Mouse (Mus musculus) embryonic facial prominence, embryonic 15.5 days (tissue): ENCODE data around the gene Mrpl14. TPM values are rescaled to one million over a fixed set of nuclear protein-coding genes. Genes with fewer than 3 reads are reported as not detected.
A peak's percentile ranks its signal among the peaks of the same experiment; 100 is the strongest.

Source experiments
- ATAC-seq: fragments of 200-750 bp; cut with Nextera tagmentation; 2 replicates; pipeline ENCODE4 v1.8.0; 2017; ENCODE audit warnings: low read depth, moderate TSS enrichment; ENCODE audit not compliant: insufficient number of reproducible peaks, low FRiP score, low TSS enrichment
- H3K27ac ChIP-seq: fragments of 300-500 bp; sonication (generic); replicated peaks from 2 replicates; pipeline ENCODE4 v1.5.1; 2015; ENCODE audit warnings: mild to moderate bottlenecking, inconsistent platforms
- H3K27me3 ChIP-seq: fragments of 300-500 bp; sonication (generic); 2 replicates; pipeline ENCODE4 v1.6.1; 2015; ENCODE audit warnings: inconsistent platforms
- H3K36me3 ChIP-seq: fragments of 300-500 bp; sonication (generic); 2 replicates; pipeline ENCODE4 v1.6.1; 2015; ENCODE audit warnings: mild to moderate bottlenecking, inconsistent platforms
- H3K4me1 ChIP-seq: fragments of 300-500 bp; sonication (generic); 2 replicates; pipeline ENCODE4 v1.6.1; 2015; ENCODE audit warnings: inconsistent platforms
- H3K4me2 ChIP-seq: fragments of 300-500 bp; sonication (generic); replicated peaks from 2 replicates; pipeline ENCODE4 v1.6.1; 2015; ENCODE audit warnings: mild to moderate bottlenecking, inconsistent platforms
- H3K4me3 ChIP-seq: fragments of 300-500 bp; sonication (generic); replicated peaks from 2 replicates; pipeline ENCODE4 v1.5.1; 2015; ENCODE audit warnings: mild to moderate bottlenecking, inconsistent platforms
- H3K9ac ChIP-seq: fragments of 300-500 bp; sonication (generic); 2 replicates; pipeline ENCODE4 v1.6.1; 2015; ENCODE audit warnings: inconsistent platforms
- H3K9me3 ChIP-seq: fragments of 300-500 bp; sonication (generic); replicated peaks from 2 replicates; pipeline ENCODE4 v1.6.1; 2016; ENCODE audit warnings: inconsistent platforms
- WGBS: fragments of 180-500 bp; shearing (Covaris S2); methylation state at CpG from one replicate; pipeline ENCODE4 v1.1.7; 2015; 5-methylcytosine and 5-hydroxymethylcytosine counted together
- polyA plus RNA-seq: library from polyadenylated mRNA; unstranded; fragments of >200 nt; fragmentation: Nextera tagmentation; extraction: Ambion mirVana; gene quantifications from 2 replicates; pipeline ENCODE4 v1.2.1, GENCODE M21; 2015

Mrpl14 gene
- polyA plus RNA-seq, 1 experiment from 2014 or later = 165 TPM

DNA sequence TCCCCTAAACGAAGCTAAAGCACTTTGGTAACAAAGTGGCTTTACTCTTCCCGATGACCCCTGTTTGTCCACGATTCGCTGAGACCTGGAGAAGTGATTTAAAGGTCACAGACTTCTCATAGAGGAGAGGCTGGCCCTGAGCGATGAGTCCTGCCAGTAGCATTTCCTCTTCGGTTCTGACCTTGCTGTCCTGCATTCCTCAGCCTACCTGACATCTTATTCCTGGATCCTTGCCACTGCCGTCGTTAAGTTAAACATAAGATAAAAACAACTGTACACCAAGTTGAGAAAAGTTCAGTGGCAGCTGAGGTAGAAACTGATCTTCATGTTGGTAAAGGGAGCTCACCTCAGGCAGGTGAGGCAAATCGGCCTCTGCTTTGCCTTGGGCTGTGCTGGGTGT lies 3.0 kb downstream of the Mrpl14 start:
- no peak for ATAC-seq
- Histone ChIP-seq H3K36me3 (no peaks in the 10 kb centered on the region), H3K9me3 (no peaks in the 10 kb centered on the region), H3K4me3 (no peak overlapping the region), H3K27ac (no peak overlapping the region), H3K4me2 (no peak overlapping the region), H3K9ac (no peak overlapping the region), H3K27me3 (no peaks in the 10 kb centered on the region), H3K4me1 (peaks cover 28% of the 10 kb centered on the region)
- WGBS = 83% methylated on average over 9 of the region's 9 CpGs

- H3K4me1 ChIP-seq = peaks cover 18% of the 10 kb centered on the region
- 81% methylated on average over 4 of the region's 4 CpGs for WGBS
- H3K36me3 ChIP-seq = no peaks in the 10 kb centered on the region
- no peak overlapping the region for H3K4me2 ChIP-seq
- H3K27me3 ChIP-seq = no peaks in the 10 kb centered on the region
- H3K4me3 ChIP-seq = no peak overlapping the region
- no peaks in the 10 kb centered on the region for H3K9me3 ChIP-seq
- no peak overlapping the region for H3K9ac ChIP-seq
- H3K27ac ChIP-seq = no peak overlapping the region
- ATAC-seq = no peak
These were observed 3.9 kb downstream of the Mrpl14 start for GRCm38 (mm10) chr17:45690044-45690443.

- no peak overlapping the region for H3K9ac ChIP-seq
- H3K4me2 ChIP-seq = no peak overlapping the region
- ATAC-seq = no peak
- H3K27ac ChIP-seq = no peak overlapping the region
- peaks cover 7% of the 10 kb centered on the region; the same call in 1 of the 2 replicates for H3K36me3 ChIP-seq
- no peaks in the 10 kb centered on the region for H3K9me3 ChIP-seq
- H3K4me3 ChIP-seq = no peak overlapping the region
- WGBS = 72% methylated on average over 5 of the region's 5 CpGs
- H3K4me1 ChIP-seq = peaks cover 11% of the 10 kb centered on the region
- H3K27me3 ChIP-seq = no peaks in the 10 kb centered on the region
These were observed 6.0 kb downstream of the Mrpl14 start for GRCm38 (mm10) chr17:45692159-45692558.

DNA sequence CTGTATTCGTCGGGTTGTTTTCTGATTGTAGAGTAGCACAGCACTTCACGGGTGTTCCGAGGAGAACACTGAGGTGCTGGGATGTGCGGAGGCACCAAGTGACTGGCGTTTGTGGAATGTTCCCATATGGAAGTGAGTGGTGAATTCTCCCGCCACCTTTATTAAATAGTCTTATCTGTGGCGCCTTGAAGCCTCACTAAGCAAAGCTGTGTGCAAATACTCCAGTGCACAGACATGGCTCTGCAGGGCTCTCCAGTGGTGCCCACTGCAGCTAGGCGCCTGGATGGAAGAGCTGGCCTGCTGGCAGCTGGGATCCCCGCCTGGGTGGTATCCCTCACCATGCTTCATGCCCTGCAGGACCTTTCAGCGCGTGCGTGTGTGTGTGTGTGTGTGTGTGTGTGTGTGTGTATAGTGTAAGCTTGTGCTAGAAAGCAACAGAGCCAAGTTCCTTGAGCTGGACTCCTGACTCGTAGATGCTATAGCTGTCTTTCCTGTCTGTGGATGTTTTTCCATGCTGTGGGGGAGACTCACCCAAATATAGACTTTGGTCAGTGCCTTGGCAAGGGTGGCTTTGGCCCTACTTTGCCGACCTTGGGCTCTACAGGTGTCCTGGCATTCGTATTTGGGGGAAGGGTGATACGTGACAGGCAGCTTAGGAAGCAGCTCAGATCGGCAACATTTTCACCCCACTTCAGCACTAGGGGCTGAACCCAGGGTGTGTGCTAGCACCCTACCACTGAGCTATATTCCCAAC lies 7.9 kb downstream of the Mrpl14 start:
- Histone ChIP-seq H3K9ac (no peak overlapping the region), H3K4me3 (no peak overlapping the region), H3K27ac (no peak overlapping the region), H3K36me3 (peaks cover 17% of the 10 kb centered on the region; the same call in 1 of the 2 replicates), H3K27me3 (no peaks in the 10 kb centered on the region), H3K9me3 (no peaks in the 10 kb centered on the region), H3K4me2 (no peak overlapping the region), H3K4me1 (peaks cover 7% of the 10 kb centered on the region; the same call in 1 of the 2 replicates)
- WGBS = 79% methylated on average over 18 of the region's 18 CpGs
- no peak for ATAC-seq

DNA sequence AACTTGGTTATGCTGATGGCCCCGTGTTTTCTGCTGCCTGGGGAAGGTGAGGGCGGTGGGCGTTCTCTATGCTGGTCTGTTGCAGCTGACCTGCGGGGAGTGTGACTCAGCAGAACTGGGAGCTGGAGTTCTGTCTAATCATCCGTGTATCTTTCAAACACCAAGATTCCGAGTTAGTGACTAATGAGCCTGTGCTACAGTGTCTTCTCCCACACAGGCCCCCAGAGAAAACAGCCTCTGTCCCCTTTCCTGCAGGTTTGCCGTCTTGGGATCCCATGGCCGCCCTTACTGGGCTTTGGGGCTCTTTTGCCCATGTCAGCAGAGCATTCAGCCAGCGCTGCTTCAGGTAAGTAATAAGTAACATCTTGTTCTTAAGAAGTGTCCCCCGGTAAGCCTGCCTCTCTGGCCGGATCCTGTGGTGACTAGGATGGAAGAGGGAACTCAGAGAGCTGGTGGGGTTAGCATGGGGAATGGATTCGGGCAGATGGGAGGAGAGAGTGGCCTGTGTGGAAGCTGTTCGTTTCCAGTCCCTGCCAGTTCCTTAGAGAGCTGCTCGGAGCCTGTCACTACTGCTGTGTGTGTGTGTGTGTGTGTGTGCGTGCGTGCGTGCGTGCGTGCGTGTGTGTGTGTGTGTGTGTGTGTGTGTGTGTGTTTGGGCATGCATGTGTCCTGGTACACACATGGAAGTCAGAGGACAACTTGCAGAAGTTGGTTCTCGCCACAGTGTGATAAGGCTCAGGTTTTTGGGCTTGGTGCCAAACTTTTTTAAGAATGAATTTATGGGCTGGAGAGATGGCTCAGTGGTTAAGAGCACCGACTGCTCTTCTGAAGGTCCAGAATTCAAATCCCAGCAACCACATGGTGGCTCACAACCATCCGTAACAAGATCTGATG lies 9.4 kb downstream of the Mrpl14 start:
- no peaks in the 10 kb centered on the region for H3K9me3 ChIP-seq
- H3K4me3 ChIP-seq = no peak overlapping the region
- H3K36me3 ChIP-seq = peaks cover 20% of the 10 kb centered on the region; the same call in 1 of the 2 replicates
- 74% methylated on average over 23 of the region's 23 CpGs for WGBS
- H3K9ac ChIP-seq = no peak overlapping the region
- no peak overlapping the region for H3K27ac ChIP-seq
- no peaks in the 10 kb centered on the region for H3K27me3 ChIP-seq
- H3K4me1 ChIP-seq = peaks cover 7% of the 10 kb centered on the region; the same call in 1 of the 2 replicates
- H3K4me2 ChIP-seq = no peak overlapping the region
- no peak for ATAC-seq

- peak overlapping the region; percentile 49; the same call in 1 of the 2 replicates for H3K27ac ChIP-seq
These were observed 10.9 kb downstream of the Mrpl14 start for GRCm38 (mm10) chr17:45696981-45697380.

GRCm38 (mm10) chr17:45698368-45698767 lies 12.2 kb downstream of the Mrpl14 start:
- H3K9ac ChIP-seq = no peak overlapping the region
- no peak overlapping the region for H3K27ac ChIP-seq
- no peak overlapping the region for H3K4me2 ChIP-seq
- H3K4me3 ChIP-seq = no peak overlapping the region
- H3K36me3 ChIP-seq = peaks cover 20% of the 10 kb centered on the region; the same call in 1 of the 2 replicates
- peaks cover 15% of the 10 kb centered on the region for H3K4me1 ChIP-seq
- ATAC-seq = no peak
- no peaks in the 10 kb centered on the region for H3K27me3 ChIP-seq
- H3K9me3 ChIP-seq = no peaks in the 10 kb centered on the region
- WGBS = 77% methylated on average over 6 of the region's 6 CpGs

More at GRCm38 (mm10) chr17:45696981-45697380, 10.9 kb downstream of the Mrpl14 start:
- no peak overlapping the region for H3K4me2 ChIP-seq
- ATAC-seq = no peak
- no peak overlapping the region for H3K4me3 ChIP-seq
- H3K9ac ChIP-seq = no peak overlapping the region
- peaks cover 11% of the 10 kb centered on the region; the same call in 1 of the 2 replicates for H3K4me1 ChIP-seq
- no peaks in the 10 kb centered on the region for H3K27me3 ChIP-seq
- no peaks in the 10 kb centered on the region for H3K9me3 ChIP-seq
- 77% methylated on average over 9 of the region's 9 CpGs for WGBS
- peaks cover 20% of the 10 kb centered on the region; the same call in 1 of the 2 replicates for H3K36me3 ChIP-seq

DNA sequence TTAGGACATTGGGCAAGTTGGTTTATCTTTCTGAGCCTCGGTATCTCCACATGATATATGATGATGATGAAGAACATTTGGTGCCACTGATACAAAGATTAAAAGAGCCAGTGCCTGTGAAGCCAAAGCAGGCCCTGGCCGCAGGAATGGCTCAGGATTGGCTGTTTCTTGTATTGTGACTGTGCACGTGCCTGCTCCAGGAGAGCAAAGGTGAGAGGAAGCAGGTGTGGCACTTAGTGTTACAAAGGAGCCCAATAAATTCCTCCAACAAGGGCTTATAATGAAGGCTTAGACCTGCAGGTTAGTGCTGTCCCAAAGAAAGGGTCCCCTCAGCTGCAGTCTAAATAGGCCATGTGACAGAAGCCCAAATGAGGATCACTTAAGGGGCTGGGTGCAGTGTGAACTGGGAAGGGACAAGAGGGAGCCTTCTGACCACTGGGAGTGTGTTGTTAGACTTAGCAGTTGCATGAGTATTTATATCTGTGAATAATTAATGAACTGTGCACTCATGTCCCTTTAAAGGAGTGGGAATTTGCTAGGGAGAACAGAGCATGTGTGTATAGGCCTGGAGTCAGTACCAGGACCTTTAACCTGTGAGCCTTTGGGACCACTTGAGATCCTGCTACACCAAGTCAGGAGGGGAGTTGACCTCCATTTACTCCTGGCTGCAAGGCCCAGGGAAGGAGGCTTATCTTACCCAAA lies 13.1 kb downstream of the Mrpl14 start:
- no peak overlapping the region for H3K4me3 ChIP-seq
- peaks cover 20% of the 10 kb centered on the region; the same call in 1 of the 2 replicates for H3K36me3 ChIP-seq
- H3K27me3 ChIP-seq = no peaks in the 10 kb centered on the region
- H3K4me1 ChIP-seq = peaks cover 15% of the 10 kb centered on the region
- WGBS = 86% methylated on average over 3 of the region's 3 CpGs
- no peaks in the 10 kb centered on the region for H3K9me3 ChIP-seq
- no peak overlapping the region for H3K27ac ChIP-seq
- ATAC-seq = no peak
- H3K9ac ChIP-seq = no peak overlapping the region
- no peak overlapping the region for H3K4me2 ChIP-seq

DNA sequence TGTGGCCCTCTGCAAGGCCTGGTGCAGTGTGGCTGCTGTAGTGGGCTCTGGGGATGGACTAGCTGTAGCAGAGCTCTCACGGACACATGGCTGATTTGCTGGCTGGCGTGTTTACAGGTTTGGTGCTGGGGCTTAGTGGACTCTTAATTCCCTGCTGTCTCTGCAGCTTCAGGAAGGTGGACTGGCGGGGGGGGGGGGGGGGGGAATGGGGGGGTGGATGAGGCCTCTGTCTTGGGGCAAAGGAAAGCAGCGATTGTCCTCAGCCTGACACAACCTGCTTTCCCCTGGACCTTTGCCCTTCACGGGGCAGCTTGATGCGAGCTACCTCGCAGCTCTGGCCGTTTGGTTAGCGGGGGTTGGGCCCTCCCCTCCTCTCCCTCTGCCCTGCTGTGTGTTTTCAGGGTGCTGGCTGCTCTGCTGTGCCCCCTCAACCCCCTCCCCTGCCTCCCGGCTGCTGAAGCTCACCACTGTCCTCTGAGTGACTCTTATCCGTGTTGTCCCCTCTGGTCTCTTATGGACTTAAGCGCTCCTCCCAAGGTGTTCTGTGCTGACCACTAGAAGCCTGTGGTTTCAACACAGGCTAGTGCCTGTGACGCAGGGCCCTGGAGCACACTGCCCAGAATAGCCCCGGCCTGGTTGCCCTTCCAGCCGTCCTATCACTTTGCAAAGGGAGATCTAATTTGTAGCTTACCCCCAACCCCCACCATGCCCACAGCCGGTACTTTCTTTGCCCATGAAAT lies 14.5 kb downstream of the Mrpl14 start:
- no peak overlapping the region for H3K4me2 ChIP-seq
- H3K9ac ChIP-seq = no peak overlapping the region
- H3K27me3 ChIP-seq = no peaks in the 10 kb centered on the region
- H3K4me1 ChIP-seq = peaks cover 15% of the 10 kb centered on the region
- H3K4me3 ChIP-seq = no peak overlapping the region
- ATAC-seq = peak; percentile 53; the same call in 1 of the 2 replicates
- 48% methylated on average over 10 of the region's 16 CpGs for WGBS
- H3K27ac ChIP-seq = no peak overlapping the region
- no peaks in the 10 kb centered on the region for H3K9me3 ChIP-seq
- peaks cover 20% of the 10 kb centered on the region; the same call in 1 of the 2 replicates for H3K36me3 ChIP-seq

DNA sequence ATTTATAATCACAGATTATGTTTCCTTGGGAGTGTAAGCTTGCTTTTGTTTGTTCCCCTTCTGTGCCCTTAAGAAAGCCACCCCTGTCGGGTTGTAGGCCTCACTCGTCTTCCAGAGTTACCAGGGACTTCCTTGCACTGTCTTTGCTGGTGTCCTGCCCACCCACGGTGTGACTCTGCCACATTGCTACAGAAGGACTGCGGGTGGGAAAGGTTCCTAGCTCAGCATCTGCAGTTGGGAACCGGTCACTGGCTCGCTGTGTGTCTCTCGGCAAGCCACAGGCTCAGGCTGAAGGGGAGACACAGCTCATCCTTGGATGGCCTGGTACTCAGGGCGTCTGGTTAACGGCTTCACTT lies 15.1 kb downstream of the Mrpl14 start:
- Histone ChIP-seq H3K4me2 (no peak overlapping the region), H3K4me3 (no peak overlapping the region), H3K27me3 (no peaks in the 10 kb centered on the region), H3K9me3 (no peaks in the 10 kb centered on the region), H3K36me3 (peaks cover 20% of the 10 kb centered on the region; the same call in 1 of the 2 replicates), H3K4me1 (peaks cover 15% of the 10 kb centered on the region), H3K27ac (0 out of 2 replicates have a peak overlapping the region, but pooled peaks have one; percentile 1), H3K9ac (no peak overlapping the region)
- 65% methylated on average over 9 of the region's 9 CpGs for WGBS
- ATAC-seq = peak; percentile 61; the same call in 1 of the 2 replicates
